Mouse (Mus musculus) cortical plate, adult 2 months (tissue): ENCODE data around the gene Als2cr12. TPM values are rescaled to one million over a fixed set of nuclear protein-coding genes. Genes with fewer than 3 reads are reported as not detected.
"Not testable (repeated sequence)": the region's sequence is repeated elsewhere in the genome, so short reads cannot be mapped to it uniquely, and the experiment has no call there.

ENCODE experiments used
- H3K27ac ChIP-seq: fragments of 200-500 bp; 2 replicates; pipeline ENCODE4 v1.5.1; 2012; ENCODE audit warnings: low read length, control low read depth, inconsistent platforms; ENCODE audit not compliant: insufficient read depth
- H3K4me1 ChIP-seq: fragments of 200-500 bp; 2 replicates; pipeline ENCODE4 v1.6.1; 2011; ENCODE audit warnings: low read length; ENCODE audit not compliant: control insufficient read depth, insufficient read depth
- H3K4me3 ChIP-seq: fragments of 200-500 bp; 2 replicates; pipeline ENCODE4 v1.5.1; 2011; ENCODE audit warnings: mild to moderate bottlenecking, low read length, control low read depth; ENCODE audit not compliant: insufficient read depth
- CTCF ChIP-seq: fragments of 200-500 bp; IDR thresholded peaks from 2 replicates; pipeline ENCODE4 v1.5.1; 2011; ENCODE audit warnings: mild to moderate bottlenecking, control low read depth, low read length; ENCODE audit not compliant: insufficient read depth; ENCODE audit errors: extremely low read depth
- POLR2A ChIP-seq: fragments of 200-500 bp; IDR thresholded peaks from 2 replicates; pipeline ENCODE4 v1.6.1; 2011; ENCODE audit warnings: mild to moderate bottlenecking, low read length, control low read depth; ENCODE audit not compliant: insufficient read depth; ENCODE audit errors: extremely low read depth
- polyA plus RNA-seq: library from polyadenylated mRNA; depleted of rRNA; stranded (reverse); fragments of >200 nt; gene quantifications from 2 replicates; pipeline ENCODE4 v1.2.3, GENCODE M21; 2012

Als2cr12 gene
- polyA plus RNA-seq, 1 experiment, result not detected

DNA sequence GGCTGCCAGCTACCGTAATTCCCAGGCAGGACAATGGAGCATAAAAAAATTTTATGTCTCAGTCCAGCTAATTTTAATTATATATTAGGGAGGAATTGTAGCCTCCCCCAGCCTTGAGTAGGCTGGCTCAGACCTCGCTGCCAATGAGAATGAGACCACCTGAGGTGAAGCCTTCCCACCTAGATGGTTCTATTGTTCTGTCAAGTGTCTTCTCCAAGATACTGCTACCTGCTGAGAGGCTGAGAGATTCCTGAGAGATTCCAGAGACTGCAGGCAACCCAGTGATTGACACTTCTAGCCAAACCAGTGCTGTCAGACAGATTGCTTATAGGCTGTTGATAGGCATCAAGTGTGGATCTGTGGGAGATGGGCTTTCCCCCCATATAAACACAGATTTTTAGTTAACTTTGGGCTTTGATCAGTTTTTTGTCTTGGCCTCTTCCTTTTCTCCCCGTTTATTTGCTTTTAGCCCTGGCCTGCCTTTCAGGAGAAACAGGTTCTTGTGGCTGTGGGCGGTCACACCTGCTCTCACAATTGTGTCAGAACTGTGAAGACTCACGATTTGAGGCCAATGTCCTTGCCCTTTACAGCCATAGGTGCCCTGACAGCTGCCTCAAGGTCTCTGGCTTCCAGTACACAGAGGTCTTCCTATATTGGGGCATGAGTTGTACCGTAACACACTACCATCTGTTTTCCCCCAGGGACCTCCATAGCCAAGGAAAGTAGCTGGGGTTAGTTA is 5.6 kb downstream of the Als2cr12 start:
- no peak overlapping the region for H3K27ac ChIP-seq
- H3K4me1 ChIP-seq, result no peaks in the 10 kb centered on the region

DNA sequence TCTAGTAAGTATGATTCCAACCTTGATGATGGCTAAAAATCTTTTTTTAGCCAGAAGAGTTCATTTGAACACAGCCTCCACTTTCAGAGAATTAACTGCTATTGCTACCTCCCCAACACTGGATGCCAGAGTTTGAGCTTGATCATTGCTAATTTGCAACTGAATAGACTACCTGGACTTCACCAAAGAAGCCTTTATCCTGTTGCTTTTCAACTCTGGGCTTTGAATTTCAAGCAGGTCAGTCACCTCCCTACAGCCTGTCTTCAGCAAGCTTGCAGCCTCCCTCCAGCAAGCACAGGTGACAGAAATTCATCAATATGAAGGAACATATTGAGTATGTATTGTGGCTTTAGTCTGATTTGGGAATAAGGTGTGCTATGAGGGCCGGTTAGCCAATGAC is 6.4 kb downstream of the Als2cr12 start:
- no peaks in the 10 kb centered on the region for H3K4me1 ChIP-seq
- H3K27ac ChIP-seq, result no peak overlapping the region
- no peak for TF ChIP-seq POLR2A
- no peak for TF ChIP-seq CTCF
- H3K4me3 ChIP-seq, result no peak overlapping the region

More for the DNA sequence above, 5.6 kb downstream of the Als2cr12 start:
- TF ChIP-seq POLR2A (no peak), CTCF (no peak)
- no peak overlapping the region for H3K4me3 ChIP-seq

DNA sequence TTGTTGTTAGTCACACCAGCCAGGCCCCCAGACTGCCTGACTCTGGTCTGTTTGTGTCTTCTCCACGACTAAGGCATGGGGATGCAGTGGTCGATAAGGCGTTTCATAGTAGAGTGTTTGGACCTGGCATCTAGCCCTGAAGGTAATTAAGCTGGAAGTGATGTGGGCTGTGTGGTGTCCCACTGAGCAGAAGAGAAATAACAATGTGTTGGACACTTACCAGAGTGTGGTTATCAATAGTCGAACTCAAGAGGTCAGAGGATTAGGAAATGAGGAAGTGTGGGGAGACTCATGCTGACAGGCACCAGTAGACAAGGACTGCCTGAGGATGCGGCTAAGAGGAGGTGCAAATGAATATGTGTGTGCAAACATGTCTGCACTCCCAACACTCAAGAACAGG is 17.4 kb downstream of the Als2cr12 start:
- not testable (repeated sequence) for H3K27ac ChIP-seq, H3K4me1 ChIP-seq, H3K4me3 ChIP-seq

DNA sequence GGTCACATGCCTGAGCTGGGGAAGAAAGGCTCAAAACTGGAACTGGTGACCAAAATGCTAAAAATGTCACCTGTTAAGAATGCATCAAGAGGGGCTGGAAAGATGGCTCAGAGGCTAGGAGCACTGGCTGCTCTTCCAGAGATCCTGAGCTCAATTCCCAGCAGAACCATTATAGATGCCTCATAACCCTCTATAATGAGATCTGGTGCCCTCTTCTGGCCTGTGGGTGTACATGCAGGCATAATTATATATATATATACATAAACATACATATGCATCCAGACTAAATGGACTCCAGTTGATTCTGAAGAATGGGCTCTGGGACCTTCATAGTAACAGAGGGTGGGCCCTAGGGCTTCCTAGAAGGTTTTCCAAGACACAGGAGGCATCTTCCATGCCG is 18.2 kb downstream of the Als2cr12 start:
- H3K4me3 ChIP-seq, result no peak overlapping the region
- no peak overlapping the region for H3K27ac ChIP-seq
- TF ChIP-seq CTCF, result peak; percentile 34; the same call in 1 of the 2 replicates
- no peak for TF ChIP-seq POLR2A
- no peaks in the 10 kb centered on the region for H3K4me1 ChIP-seq

DNA sequence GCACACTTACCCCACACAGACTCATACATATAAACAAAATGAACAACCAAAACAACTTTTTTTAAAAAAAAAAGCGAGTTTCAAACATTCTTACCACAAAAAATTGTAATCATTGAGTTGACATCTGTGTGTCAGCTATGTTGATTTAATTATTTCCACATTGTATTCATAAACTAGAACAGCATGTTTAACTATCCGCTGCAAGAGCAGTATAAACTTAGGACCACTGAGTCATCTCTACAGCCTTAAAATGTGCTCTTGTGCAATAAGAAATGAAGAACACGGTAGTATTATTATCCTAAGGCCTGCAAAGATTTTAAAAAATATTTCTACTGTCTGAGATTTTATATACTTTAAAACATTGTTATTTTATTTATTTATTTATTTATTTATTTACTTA is 20.8 kb downstream of the Als2cr12 start:
- Histone ChIP-seq H3K27ac (no peak overlapping the region), H3K4me1 (no peaks in the 10 kb centered on the region), H3K4me3 (no peak overlapping the region)
- TF ChIP-seq CTCF (no peak), POLR2A (no peak)

DNA sequence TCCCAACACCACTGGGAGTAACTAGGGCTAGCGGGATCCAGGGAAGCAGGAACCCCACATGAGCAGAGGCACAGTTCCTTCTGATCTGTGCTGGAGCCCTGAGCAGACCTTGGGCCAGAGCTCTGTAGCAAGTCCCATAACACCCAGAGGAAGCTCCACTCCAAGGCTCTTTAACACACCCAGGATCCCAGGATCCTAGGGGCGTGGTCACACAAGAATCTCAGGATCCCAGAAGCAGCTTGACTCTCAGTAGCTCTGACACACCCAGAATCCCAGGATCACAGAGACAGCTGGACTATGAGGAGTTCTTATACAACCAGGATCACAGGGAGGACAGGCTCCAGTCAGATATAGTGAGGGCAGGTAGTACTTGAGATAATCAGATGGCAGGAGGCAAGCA is 23.7 kb downstream of the Als2cr12 start:
- no peak for TF ChIP-seq CTCF
- TF ChIP-seq POLR2A, result no peak
- Histone ChIP-seq H3K4me3 (no peak overlapping the region), H3K27ac (no peak overlapping the region), H3K4me1 (no peaks in the 10 kb centered on the region)

DNA sequence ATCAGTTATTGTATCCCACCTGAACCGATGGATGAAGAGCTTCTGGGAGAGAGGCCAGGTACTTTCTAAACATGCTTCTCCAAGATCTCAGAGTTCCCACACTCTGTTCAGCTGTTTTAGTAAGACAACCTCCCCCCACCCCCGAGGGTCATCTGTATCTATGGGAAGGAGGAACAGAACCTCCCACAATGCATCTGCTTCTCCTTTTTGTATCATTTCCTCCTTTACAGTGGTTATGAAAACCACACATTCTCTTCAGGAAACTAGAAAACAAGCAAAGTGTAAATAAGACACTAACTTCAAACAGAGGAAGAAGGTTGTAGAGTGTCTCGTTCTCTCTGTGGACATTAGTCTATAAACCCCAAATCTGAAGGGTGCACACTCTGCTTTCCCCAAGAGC is 26.2 kb downstream of the Als2cr12 start:
- H3K4me3 ChIP-seq, result not testable (repeated sequence)

DNA sequence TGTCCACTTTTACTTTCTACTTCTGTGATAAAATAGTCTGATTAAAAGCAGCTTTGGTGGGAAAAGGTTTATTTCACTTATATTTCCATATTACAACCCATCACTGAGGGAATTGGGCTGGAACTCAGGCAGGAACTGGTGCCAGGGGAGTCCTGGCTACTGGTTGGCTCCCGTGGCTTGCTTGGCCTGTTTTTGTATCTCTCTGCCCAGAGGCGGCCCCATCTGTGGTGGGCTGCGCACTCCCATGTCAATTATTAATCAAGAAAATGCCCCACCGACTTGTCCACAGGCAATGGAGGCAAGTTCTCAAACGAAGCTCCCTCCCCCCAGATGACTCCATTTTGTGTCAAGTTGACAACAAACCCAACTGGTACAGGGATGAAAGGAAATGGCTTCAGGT is 27.6 kb downstream of the Als2cr12 start:
- Histone ChIP-seq H3K27ac (no peak overlapping the region), H3K4me1 (no peaks in the 10 kb centered on the region), H3K4me3 (no peak overlapping the region)
- TF ChIP-seq POLR2A (no peak), CTCF (no peak)

More for the DNA sequence above, 26.2 kb downstream of the Als2cr12 start:
- H3K27ac ChIP-seq, H3K4me1 ChIP-seq: not testable (repeated sequence)

DNA sequence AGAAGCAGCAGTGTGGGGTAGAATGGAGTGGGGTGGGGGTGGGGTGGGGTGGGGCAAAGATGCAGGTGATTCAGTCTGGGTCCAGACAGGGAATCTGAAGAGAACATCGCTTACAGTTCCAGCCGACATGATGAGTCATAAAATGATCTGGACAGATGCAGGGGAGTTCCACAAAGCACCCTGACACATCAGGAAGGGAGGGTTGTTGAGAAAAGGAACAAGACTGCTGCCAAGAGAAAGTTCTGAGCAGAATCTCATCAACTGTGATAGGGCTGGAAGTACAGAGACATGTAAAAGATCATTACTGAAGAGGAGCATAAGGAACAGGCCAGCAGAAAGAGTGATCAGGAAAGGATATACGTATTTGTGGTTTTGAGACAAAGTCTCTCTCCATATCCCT is 32.4 kb downstream of the Als2cr12 start:
- not testable (repeated sequence) for H3K27ac ChIP-seq, H3K4me3 ChIP-seq, H3K4me1 ChIP-seq

DNA sequence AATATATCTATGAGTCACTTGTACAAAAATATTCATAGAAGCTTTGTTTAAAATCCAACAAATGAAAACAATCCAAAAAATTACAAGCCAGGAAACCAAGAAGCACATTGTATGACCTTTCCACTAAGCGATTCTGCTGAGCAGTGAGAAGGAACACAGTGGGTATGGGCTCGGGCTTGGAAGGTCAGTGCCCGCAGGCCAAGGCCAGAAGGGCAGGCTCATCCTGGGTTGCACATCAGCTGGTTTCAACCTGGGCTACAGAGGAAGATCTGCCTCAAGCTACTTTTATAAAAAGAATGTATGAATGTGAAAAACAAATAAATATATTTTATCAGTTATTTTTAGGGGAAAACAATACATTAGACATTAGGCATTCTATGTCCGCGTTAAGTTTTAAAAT is 33.1 kb downstream of the Als2cr12 start:
- H3K27ac ChIP-seq, H3K4me1 ChIP-seq, H3K4me3 ChIP-seq: not testable (repeated sequence)
